Mouse (Mus musculus): ENCODE data around the gene Haghl. TPM values are rescaled to one million over a fixed set of nuclear protein-coding genes. Genes with fewer than 3 reads are reported as not detected.

Gene Haghl
- polyA plus RNA-seq, 1 experiment = 230 TPM

- Histone ChIP-seq H3K4me3 (ENCODE audit: insufficient read depth, low read length) (peak overlapping the region; percentile 32), H3K27ac (ENCODE audit: insufficient read depth, low read length) (peak overlapping the region; percentile 88)
Observed at GRCm38 (mm10) chr17:25802825-25803517, 17.5 kb upstream of the Haghl start.

GRCm38 (mm10) chr17:25801029-25801428 lies 15.6 kb upstream of the Haghl start:
- TF ChIP-seq CTCF (IDR thresholded peaks at IDR 0.05; ENCODE audit: extremely low read depth, insufficient read depth, low read length) (peak; percentile 84), POLR2A (IDR thresholded peaks at IDR 0.05; ENCODE audit: extremely low read depth, insufficient read depth, low read length) (no peak)
- no peak overlapping the region for H3K4me3 ChIP-seq (ENCODE audit: insufficient read depth, low read length)
- no peak overlapping the region for H3K27ac ChIP-seq (ENCODE audit: insufficient read depth, low read length)
- peaks cover 9% of the 10 kb centered on the region for H3K4me1 ChIP-seq (ENCODE audit: control insufficient read depth, insufficient read depth, low read length)

More at GRCm38 (mm10) chr17:25802825-25803517, 17.5 kb upstream of the Haghl start:
- H3K4me1 ChIP-seq (ENCODE audit: control insufficient read depth, insufficient read depth, low read length) = peaks cover 9% of the 10 kb centered on the region
- peak; percentile 76; the same call in 1 of the 2 replicates for TF ChIP-seq POLR2A (IDR thresholded peaks at IDR 0.05; ENCODE audit: extremely low read depth, insufficient read depth, low read length)
- no peak for TF ChIP-seq CTCF (IDR thresholded peaks at IDR 0.05; ENCODE audit: extremely low read depth, insufficient read depth, low read length)

- peak within 1 kb of the TSS; percentile 41 for H3K4me3 ChIP-seq (ENCODE audit: insufficient read depth, low read length)
- H3K4me1 ChIP-seq (ENCODE audit: control insufficient read depth, insufficient read depth, low read length) = peaks cover 3% of the 10 kb centered on the region; the same call in 1 of the 2 replicates
- H3K27ac ChIP-seq (ENCODE audit: insufficient read depth, low read length) = peak within 1 kb of the TSS; percentile 82; the same call in 1 of the 2 replicates
- TF ChIP-seq CTCF (IDR thresholded peaks at IDR 0.05; ENCODE audit: extremely low read depth, insufficient read depth, low read length) (no peak), POLR2A (IDR thresholded peaks at IDR 0.05; ENCODE audit: extremely low read depth, insufficient read depth, low read length) (no peak)
Observed at GRCm38 (mm10) chr17:25796951-25797369, 11.5 kb upstream of the Haghl start, which contains the start of gene Metrn. Metrn (minus strand) TSS chr17:25797136.

DNA sequence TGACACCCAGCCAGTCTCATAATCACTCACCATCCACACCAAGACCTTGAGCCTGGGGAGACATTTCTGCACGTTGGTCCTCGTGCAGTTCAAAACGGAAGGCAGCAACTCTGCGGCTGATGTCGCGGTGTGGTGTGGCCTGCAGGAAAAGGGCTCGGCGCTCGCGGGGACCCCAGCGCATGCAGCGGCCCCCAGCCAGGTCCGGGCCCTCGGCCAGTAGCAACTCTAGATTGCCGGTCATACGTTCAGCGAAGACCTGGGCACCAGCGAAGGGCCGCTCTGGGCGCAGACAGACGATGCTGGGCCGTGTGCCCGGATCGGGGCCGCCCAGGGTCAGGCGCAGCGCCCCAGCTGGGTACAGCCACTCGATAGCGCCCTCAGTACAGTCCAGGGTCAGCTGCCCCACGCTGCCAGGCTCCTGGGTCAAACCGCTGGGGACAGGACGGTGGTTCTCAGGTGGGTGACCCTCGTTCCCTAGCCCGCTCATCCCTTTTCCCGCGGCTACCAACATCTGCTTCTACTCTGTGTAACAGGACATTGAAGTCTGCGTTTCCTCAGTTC lies 10.8 kb upstream of the Haghl start:
- peak overlapping the region; percentile 41 for H3K4me3 ChIP-seq (ENCODE audit: insufficient read depth, low read length)
- peaks cover 4% of the 10 kb centered on the region for H3K4me1 ChIP-seq (ENCODE audit: control insufficient read depth, insufficient read depth, low read length)
- TF ChIP-seq CTCF (IDR thresholded peaks at IDR 0.05; ENCODE audit: extremely low read depth, insufficient read depth, low read length) = no peak
- no peak for TF ChIP-seq POLR2A (IDR thresholded peaks at IDR 0.05; ENCODE audit: extremely low read depth, insufficient read depth, low read length)
- peak overlapping the region; percentile 82; the same call in 1 of the 2 replicates for H3K27ac ChIP-seq (ENCODE audit: insufficient read depth, low read length)

DNA sequence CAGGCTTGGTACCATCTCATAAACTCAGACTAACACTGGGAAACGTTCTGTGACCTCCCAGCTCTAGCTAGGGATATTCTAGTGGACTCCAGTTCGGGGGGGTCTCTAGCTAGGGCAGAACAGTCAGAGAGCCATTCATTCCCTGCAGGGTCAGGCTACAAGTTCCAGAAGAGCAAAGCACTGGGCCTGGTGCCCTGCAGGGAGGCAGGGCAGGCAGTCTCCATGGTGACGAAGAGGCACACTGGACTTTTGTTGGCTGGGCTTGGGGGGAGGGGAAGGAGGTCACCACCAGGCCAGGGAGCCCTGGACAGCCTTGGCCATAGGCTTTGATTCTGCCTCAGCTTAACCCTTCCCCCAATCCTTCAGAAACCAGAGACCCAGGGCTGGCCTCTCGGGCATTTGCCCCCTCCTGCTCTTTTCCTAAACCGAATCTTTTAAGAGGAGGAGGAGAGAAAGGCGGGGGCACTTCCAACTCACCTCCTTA lies 10.2 kb upstream of the Haghl start, which contains the start of gene AC134908.4:
AC134908.4 (minus strand) TSS at position 51 of the 484 bp plus-strand sequence.
- H3K4me3 ChIP-seq (ENCODE audit: insufficient read depth, low read length) = peak within 1 kb of the TSS; percentile 41
- peaks cover 5% of the 10 kb centered on the region for H3K4me1 ChIP-seq (ENCODE audit: control insufficient read depth, insufficient read depth, low read length)
- peak within 1 kb of the TSS; percentile 82 for H3K27ac ChIP-seq (ENCODE audit: insufficient read depth, low read length)
- TF ChIP-seq CTCF (IDR thresholded peaks at IDR 0.05; ENCODE audit: extremely low read depth, insufficient read depth, low read length) (no peak), POLR2A (IDR thresholded peaks at IDR 0.05; ENCODE audit: extremely low read depth, insufficient read depth, low read length) (no peak)

DNA sequence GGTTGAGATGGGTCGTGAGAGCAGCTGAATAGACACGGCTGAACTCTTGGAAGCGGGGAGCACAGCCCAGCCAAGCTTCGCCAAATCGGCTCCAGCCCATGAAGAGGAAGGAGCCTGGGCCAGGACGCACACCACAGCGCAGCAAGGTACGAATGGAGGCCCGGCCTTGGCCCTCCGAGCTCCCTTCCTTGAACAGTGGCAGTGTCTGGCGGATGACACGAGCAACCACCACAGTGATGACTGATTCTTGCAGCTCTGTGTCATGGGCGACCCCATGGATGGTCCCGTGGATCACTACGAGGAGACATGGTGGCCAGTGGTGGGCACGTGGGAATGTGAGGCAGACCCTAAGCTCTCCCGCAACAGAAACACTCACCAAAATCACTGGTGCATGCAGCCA lies 9.5 kb upstream of the Haghl start:
- peak overlapping the region; percentile 17; the same call in 1 of the 2 replicates for H3K4me3 ChIP-seq (ENCODE audit: insufficient read depth, low read length)
- TF ChIP-seq CTCF (IDR thresholded peaks at IDR 0.05; ENCODE audit: extremely low read depth, insufficient read depth, low read length) = no peak
- no peak for TF ChIP-seq POLR2A (IDR thresholded peaks at IDR 0.05; ENCODE audit: extremely low read depth, insufficient read depth, low read length)

GRCm38 (mm10) chr17:25794197-25794596 lies 8.7 kb upstream of the Haghl start:
- no peak overlapping the region for H3K27ac ChIP-seq (ENCODE audit: insufficient read depth, low read length)
- no peak for TF ChIP-seq POLR2A (IDR thresholded peaks at IDR 0.05; ENCODE audit: extremely low read depth, insufficient read depth, low read length)
- TF ChIP-seq CTCF (IDR thresholded peaks at IDR 0.05; ENCODE audit: extremely low read depth, insufficient read depth, low read length) = no peak
- peaks cover 5% of the 10 kb centered on the region for H3K4me1 ChIP-seq (ENCODE audit: control insufficient read depth, insufficient read depth, low read length)
- no peak overlapping the region for H3K4me3 ChIP-seq (ENCODE audit: insufficient read depth, low read length)

More for the DNA sequence above, 9.5 kb upstream of the Haghl start:
- H3K4me1 ChIP-seq (ENCODE audit: control insufficient read depth, insufficient read depth, low read length) = peaks cover 5% of the 10 kb centered on the region
- H3K27ac ChIP-seq (ENCODE audit: insufficient read depth, low read length) = peak overlapping the region; percentile 75

DNA sequence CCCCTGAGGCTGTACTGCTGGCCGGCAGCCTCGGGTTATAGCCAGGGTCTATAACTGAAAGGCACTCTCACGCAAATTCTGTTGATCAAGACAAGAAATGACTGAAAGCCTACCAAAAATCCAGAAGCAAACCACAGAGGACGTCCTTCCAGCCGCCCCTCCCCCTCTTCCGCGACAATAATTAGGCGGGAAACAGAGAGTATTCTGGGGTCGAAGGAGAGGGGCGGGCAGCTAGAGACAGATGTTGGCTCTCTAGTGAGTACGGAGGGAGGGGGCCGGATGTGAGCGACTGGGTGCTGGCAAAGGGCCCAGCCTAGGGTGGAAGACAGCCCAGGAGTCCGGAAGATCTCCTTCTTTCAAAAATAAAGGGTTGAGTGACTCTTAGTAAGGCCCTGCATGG lies 7.1 kb upstream of the Haghl start, which contains the start of gene Fam173a:
Fam173a (minus strand) TSS at position 287 of the 400 bp plus-strand sequence.
- TF ChIP-seq POLR2A (IDR thresholded peaks at IDR 0.05; ENCODE audit: extremely low read depth, insufficient read depth, low read length) (no peak), CTCF (IDR thresholded peaks at IDR 0.05; ENCODE audit: extremely low read depth, insufficient read depth, low read length) (no peak)

GRCm38 (mm10) chr17:25791843-25792527 lies 6.5 kb upstream of the Haghl start:
- TF ChIP-seq POLR2A (IDR thresholded peaks at IDR 0.05; ENCODE audit: extremely low read depth, insufficient read depth, low read length) (peak; percentile 86), CTCF (IDR thresholded peaks at IDR 0.05; ENCODE audit: extremely low read depth, insufficient read depth, low read length) (no peak)
- peak overlapping the region; percentile 71 for H3K27ac ChIP-seq (ENCODE audit: insufficient read depth, low read length)
- peaks cover 5% of the 10 kb centered on the region for H3K4me1 ChIP-seq (ENCODE audit: control insufficient read depth, insufficient read depth, low read length)
- peak overlapping the region; percentile 75 for H3K4me3 ChIP-seq (ENCODE audit: insufficient read depth, low read length)

More for the DNA sequence above, 7.1 kb upstream of the Haghl start, which contains the start of gene Fam173a:
- peak within 1 kb of the TSS; percentile 75 for H3K4me3 ChIP-seq (ENCODE audit: insufficient read depth, low read length)
- peaks cover 5% of the 10 kb centered on the region for H3K4me1 ChIP-seq (ENCODE audit: control insufficient read depth, insufficient read depth, low read length)
- H3K27ac ChIP-seq (ENCODE audit: insufficient read depth, low read length) = peak within 1 kb of the TSS; percentile 74
